Mouse (Mus musculus) heart, adult 18-20 months (tissue): ENCODE results near the gene Foxf2. TPM values are rescaled to one million over a fixed set of nuclear protein-coding genes. Genes with fewer than 3 reads are reported as not detected.
A peak's percentile ranks its signal among the peaks of the same experiment; 100 is the strongest.

Source experiments
- DNase-seq, 2 experiments: peaks; one replicate each; pipeline ENCODE4 v3.0.0; 2021 to 2022; ENCODE audit warnings: mixed read lengths in 1 of 2
- total RNA-seq, 2 experiments: library from RNA; stranded (reverse); gene quantifications; 2 replicates each; pipeline ENCODE4 v1.2.3; 2021

The Foxf2 gene
- total RNA-seq, 2 experiments from 2014 or later = not detected

DNA sequence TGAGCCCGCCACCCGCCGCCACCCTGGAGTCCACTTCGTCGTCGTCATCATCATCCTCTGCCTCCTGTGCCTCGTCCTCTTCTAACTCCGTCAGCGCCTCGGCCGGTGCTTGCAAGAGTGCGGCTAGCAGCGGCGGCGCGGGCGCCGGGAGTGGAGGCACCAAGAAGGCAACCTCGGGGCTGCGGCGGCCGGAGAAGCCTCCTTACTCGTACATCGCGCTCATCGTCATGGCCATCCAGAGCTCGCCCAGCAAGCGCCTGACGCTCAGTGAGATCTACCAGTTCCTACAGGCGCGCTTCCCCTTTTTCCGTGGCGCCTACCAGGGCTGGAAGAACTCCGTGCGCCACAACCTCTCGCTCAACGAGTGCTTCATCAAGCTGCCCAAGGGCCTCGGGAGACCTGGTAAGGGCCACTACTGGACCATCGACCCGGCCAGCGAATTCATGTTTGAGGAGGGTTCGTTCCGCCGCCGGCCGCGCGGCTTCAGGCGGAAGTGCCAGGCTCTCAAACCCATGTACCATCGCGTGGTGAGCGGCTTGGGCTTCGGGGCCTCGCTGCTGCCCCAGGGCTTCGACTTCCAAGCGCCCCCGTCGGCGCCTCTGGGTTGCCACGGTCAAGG lies 676 bp downstream of the Foxf2 start:
- peak; percentile 11 to 42 for DNase-seq

DNA sequence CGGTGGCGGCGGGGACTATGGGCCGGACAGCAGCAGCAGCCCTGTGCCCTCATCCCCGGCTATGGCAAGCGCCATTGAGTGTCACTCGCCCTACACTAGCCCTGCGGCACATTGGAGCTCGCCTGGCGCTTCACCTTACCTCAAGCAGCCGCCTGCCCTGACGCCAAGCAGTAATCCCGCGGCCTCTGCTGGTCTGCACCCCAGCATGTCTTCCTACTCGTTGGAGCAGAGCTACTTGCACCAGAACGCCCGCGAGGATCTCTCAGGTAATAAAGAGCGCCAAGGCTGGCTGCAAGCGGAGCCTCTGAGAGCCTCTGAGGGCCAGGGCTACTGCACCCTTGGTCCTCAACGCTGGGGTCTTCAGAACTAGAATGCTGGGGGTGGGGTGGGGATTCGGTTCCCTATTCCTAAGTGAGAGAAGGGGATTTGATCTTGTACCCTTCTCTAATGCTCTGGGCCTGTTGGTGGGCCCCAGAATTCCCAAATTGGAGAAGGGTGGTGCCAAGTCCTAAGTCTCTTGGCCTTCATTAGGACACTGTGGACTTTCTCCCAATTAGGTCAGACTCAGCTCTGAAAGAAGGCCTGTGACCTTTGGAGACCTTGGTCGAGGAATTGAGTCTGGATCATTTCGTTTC lies 1.5 kb downstream of the Foxf2 start:
- DNase-seq = no peak

DNA sequence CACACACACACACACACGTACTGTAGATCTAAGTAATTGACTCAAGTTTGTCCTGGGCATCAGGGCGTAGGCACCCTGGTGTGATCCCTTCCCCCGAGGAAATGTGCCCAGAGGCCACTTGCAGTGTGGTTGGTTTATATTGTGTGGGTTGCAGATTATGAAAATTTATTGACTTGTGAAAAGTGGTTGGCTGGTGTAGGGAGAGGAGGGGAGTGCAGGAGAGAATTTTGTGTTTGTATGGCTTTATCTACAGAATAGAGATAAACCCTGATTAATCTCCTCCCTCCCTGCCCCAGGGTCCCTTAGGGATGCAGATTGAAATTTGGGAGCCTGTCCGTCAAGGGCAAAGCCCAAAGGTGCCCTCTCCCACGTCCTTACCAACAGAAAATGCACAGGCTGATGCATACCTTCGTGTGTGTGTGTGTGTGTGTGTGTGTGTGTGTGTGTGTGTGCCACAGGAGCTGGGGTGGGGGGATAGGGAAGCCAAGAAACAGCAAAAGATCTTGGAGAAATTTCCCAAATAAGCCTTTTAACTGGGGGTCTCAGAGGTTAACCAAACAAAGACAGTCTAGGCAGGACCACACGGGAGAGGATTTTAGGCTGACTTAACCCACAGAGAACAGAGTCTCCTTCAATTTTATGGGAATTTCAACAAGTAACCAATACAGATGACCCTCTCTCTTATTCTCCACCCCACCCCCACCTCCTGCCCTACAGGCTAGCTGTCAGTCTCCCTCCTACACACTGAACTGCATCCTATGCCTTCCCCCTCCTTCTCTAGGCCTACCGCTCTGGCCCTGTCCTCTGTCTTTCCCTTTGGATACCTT lies 2.5 kb downstream of the Foxf2 start:
- no peak for DNase-seq

- no peak for DNase-seq
Observed at GRCm38 (mm10) chr13:31628691-31629180, 3.1 kb downstream of the Foxf2 start.

GRCm38 (mm10) chr13:31629321-31629851 lies 3.8 kb downstream of the Foxf2 start:
- DNase-seq = peak in 1 of 2 experiments; percentile 40

- DNase-seq = no peak
Observed at GRCm38 (mm10) chr13:31630051-31630450, 4.4 kb downstream of the Foxf2 start.

- no peak for DNase-seq
Observed at GRCm38 (mm10) chr13:31630551-31630950, 4.9 kb downstream of the Foxf2 start.

DNA sequence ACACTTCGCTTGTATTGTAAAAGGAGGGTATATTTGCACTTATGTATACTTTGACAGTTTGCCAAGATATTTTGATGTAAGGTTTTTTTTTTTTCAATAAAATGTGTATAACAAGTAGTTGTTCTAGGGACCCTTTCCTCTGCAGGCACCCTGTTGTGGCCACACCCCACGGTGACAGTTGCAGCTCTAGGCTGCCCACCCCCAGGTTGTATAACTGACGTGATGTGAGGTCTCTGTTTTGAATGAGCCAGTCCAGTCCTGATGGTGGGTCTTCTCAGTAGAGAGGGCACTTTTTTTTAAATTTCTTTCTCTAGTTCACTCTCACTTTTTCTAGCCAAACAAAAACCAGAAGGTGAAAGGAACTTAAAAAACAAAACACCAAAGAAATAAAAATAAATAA lies 5.7 kb downstream of the Foxf2 start:
- no peak for DNase-seq

DNA sequence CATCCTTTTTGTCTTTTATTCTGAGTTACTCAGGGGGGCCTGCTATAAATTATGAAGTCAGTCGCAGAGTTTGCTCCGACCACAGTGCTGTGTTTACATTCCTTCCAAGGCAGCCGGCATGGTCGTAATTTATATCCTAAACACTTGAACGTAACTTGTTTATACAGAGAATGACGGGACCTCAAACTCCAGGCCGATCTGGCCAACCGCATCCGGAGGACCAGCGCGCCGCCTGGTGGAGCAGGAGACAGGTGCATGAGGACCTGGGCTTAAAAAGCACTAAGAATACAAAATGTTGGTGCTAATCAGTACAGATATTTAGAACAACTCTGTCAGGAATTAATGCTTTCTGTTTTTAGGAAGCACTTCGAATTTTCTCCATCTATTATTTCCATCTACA lies 6.8 kb downstream of the Foxf2 start:
- peak; percentile 49 to 81 for DNase-seq

- no peak for DNase-seq
Observed at GRCm38 (mm10) chr13:31633259-31633658, 7.6 kb downstream of the Foxf2 start.

GRCm38 (mm10) chr13:31635546-31635945 lies 9.9 kb downstream of the Foxf2 start:
- DNase-seq = no peak

DNA sequence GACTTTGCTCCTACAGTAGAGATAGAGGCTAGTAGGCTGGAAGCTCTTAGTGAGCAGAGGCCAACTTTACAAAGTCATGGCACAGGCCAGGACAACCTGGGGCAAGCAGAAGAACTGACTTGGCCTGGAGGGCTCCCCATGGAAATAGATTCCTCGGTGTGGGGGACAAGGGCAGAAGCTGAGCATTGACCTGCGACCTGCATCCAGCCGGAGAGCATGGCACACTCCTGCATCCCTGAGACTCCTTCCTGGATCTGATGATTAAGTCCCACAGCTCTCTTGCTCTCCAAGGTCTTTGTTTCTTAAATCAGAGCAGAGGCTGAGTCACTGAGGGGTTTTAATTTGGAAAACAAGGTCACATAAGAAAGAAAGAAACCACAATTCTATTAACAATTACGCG lies 15.9 kb downstream of the Foxf2 start:
- no peak for DNase-seq

DNA sequence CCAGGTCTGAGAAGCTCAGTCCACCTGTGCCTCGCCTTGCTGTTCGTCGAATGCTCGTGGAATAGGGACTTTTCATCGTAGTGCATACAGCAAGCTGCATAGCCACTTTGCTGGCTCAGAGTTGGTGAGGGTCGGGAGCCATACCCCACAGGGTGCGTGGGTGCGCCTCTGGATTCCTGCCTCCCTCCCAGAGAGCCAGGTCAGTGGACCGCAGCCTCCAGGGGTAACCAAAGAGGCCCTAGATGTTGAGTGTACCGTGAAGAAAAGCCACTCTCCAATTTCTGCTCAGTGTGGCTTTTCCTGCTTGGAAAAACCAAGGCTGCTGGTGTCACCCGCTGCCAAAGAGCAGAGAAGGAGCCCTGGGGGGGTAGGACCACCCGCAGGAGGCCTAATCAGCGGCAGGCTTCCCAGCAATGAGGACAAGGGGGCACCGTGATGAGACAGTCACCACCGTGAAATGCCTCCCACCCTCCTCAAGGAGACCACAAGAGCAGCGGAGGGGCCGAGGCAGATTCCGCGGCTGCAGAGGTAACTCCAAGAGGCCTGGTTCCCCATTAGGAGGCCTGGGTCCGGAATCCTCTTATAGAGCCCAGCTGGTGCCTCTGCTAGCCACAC lies 26.6 kb downstream of the Foxf2 start:
- DNase-seq = no peak

DNA sequence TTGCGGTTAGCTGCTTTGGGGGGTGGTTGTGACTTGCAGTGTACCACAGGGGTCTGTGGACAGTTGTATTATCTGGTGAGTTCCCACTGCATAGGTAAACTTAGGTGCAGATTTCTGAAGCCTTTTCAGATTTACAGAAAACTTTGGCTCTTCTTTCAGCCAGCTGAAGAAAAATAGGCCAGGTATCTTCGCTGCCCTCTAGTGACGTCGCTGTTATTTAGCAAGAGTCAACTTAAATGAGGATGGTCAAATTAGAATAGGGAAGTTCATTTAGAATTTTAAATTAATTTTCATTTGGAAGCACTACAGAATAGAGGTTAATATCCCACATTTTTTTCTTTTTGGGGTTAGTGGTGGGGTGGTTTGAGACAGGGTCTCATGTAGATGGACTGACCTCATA lies 30.6 kb downstream of the Foxf2 start:
- DNase-seq = no peak

DNA sequence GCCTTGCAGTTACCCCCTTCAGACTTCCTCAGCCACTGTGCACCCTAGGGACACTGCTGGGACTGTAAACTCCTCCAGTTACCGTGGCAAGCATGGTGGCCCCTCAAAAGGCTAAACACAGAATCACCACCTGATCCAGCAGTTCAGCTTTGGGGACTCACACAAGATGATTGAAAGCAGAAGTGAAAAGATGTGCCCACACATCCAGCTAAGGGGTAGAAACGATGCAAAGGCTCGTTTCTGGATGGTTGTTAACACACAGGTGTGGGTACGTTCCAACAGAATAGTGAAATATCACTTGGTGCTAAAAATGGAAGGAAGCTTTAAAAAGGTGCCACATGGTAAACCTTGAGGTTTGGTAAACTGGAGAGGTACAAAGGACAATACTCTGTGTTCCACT lies 32.6 kb downstream of the Foxf2 start:
- no peak for DNase-seq

DNA sequence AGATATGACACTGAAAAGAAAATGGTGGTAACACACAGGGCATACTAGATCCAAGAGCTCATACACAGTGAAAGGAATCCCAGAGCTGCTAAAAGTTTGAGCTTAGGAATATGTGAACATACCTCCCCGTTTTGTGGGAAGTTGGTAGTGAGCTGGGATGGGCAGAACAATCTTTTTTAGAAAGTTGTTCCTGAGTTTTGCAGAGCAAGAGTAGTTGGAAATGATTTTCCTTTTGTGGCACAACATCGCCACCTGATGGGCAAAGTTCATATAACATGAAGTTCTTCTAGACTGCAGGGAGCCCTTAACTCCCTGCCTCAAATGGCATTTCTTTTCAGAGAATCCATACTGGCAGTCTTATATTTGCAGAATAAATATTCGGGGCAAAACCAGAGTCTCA lies 33.3 kb downstream of the Foxf2 start:
- DNase-seq = peak; percentile 21 to 82

- no peak for DNase-seq
Observed at GRCm38 (mm10) chr13:31661211-31661610, 35.6 kb downstream of the Foxf2 start.

DNA sequence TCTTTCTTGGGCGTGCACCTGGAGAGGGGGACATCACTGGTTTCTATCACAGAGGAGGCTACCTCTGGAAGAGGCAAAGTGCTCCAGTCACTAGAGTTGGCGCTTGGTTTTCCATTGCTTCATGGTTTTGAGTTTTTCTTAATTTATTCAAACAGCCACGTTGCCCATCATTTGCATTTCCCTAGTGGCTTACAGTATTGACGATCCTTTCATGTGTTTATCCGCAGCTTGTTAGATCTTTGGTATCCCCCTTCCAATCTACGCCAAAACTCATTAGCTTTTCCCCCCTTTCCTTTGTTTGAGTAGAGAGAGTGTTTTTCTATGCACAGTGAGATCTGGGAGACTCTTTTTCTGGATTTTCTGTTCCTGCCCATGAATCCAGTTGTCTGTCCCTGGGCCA lies 39.8 kb downstream of the Foxf2 start:
- DNase-seq = no peak

DNA sequence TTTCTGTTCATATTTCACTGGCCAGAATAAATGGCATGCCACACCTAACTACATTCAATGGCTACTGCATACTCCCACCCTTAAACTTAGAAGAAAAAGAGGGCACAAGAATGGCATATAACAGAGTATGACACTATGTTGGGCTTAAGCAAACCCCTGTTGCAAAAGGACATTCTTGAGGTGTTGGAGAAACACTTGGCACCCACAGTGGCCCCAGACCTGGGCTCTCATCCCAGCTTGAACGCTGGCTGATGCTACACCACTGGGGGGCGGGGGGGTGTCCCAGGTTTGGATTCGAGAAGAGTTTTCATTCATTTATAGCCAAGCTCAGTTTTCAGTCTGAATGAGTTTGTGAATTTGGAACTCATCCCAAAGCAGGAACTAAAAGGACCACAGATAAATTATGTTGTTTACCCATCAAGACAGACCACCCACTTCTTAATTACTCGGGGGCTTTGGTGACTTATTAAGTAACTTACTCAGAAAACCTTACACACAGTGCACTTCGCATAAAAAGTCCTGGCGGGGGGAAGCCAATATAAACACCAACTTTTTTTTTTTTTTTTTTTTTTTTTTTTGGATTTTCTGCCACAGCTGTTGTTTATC lies 42.4 kb downstream of the Foxf2 start:
- no peak for DNase-seq

DNA sequence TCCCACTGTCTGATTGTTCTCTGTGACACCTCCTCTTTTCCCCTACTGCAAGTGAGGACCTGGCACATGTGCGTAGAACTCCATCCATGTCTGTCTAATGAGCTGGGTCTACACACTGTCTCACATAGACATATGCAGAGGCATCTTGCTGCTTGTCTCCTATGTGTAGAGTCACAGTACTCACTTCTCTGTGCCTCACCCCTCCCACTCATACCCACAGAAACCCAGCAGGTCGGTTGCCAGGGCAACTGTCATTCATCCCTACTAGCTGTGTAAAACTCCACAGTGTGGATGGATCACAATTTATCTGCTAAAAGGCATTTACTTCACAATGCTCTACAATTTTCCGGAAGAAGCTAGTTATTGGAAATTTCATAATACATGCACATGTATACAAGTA lies 46.5 kb downstream of the Foxf2 start:
- DNase-seq = no peak
